ENCODE assay signal across 9 mouse cellular contexts in genomic region chr1:181445630-181446257, GRCm38 (mm10).
DNase-seq lines count a peak whose midpoint lies in the region; ATAC-seq and TF ChIP-seq lines count a peak whose summit lies in the region.
"Had no signal": no experiment of that assay in that cellular context is flagged by ENCODE, and none has a peak within 500 bp of the region (broad histone marks: within the 10 kb centered on the region; RNA-seq: fewer than 3 reads in every experiment).

No protein-coding gene starts in this region.

- H3K79me2 ChIP-seq in MEL (ENCODE audit: control insufficient read depth, insufficient read depth, low read length, poor library complexity) = no peaks in the 10 kb centered on the region

- H3K27me3 ChIP-seq in kidney, adult 2 months (replicated peaks; ENCODE audit: control insufficient read depth, insufficient read depth, low read length) = no peaks in the 10 kb centered on the region
- H3K27me3 ChIP-seq in kidney, embryonic 16.5 days (ENCODE audit: insufficient read depth, low read length) = no peaks in the 10 kb centered on the region
- peaks cover 0 to 1% of the 10 kb centered on the region in 2 experiments; a peak in 3 of 4 replicates for H3K27me3 ChIP-seq in MEL (ENCODE audit: control insufficient read depth in 1 of 2, insufficient read depth in 2 of 2, low read length in 2 of 2)
- H3K27me3 ChIP-seq in lung, embryonic 14.5 days (ENCODE audit: insufficient read depth, low read length) = no peaks in the 10 kb centered on the region
- H3K27me3 ChIP-seq: embryonic facial prominence, embryonic 12.5 days had no signal

- no peak for TF ChIP-seq POLR2A in kidney, adult 2 months (IDR thresholded peaks at IDR 0.05; ENCODE audit: low read depth, low read length)
- TF ChIP-seq POLR2A in MEL (IDR thresholded peaks at IDR 0.05; ENCODE audit: control insufficient read depth in 1 of 2, insufficient read depth in 1 of 2, low read depth in 1 of 2, low read length in 2 of 2, poor library complexity in 1 of 2) = no peak

- TF ChIP-seq CTCF in kidney, adult 2 months (conservative IDR thresholded peaks at IDR 0.05; ENCODE audit: insufficient read depth, insufficient read length, low read depth, low read length) = peak; percentile 46
- TF ChIP-seq CTCF in MEL (IDR thresholded peaks at IDR 0.05 in 2 of 3, conservative IDR thresholded peaks at IDR 0.05 in 1 of 3; ENCODE audit: control insufficient read depth in 1 of 3, insufficient read depth in 1 of 3, low read depth in 2 of 3, low read length in 3 of 3, poor library complexity in 1 of 3, severe bottlenecking in 1 of 3) = peak; percentile 53 to 66 (median 56)
- TF ChIP-seq CTCF in lung, embryonic 14.5 days (IDR thresholded peaks at IDR 0.05; ENCODE audit: low read depth) = peak; percentile 43

- H3K27ac ChIP-seq in kidney, adult 2 months (ENCODE audit: insufficient read depth, low read depth, low read length) = no peak overlapping the region
- H3K27ac ChIP-seq in kidney, embryonic 16.5 days (ENCODE audit: low read length) = no peak overlapping the region
- no peak overlapping the region for H3K27ac ChIP-seq in MEL (ENCODE audit: control insufficient read depth, low read depth, low read length)
- H3K27ac ChIP-seq in lung, embryonic 14.5 days (ENCODE audit: low read depth) = no peak overlapping the region
- H3K27ac ChIP-seq: embryonic facial prominence, embryonic 12.5 days had no signal

- H3K4me2 ChIP-seq in kidney, embryonic 16.5 days (replicated peaks; ENCODE audit: low read depth, low read length) = no peak overlapping the region
- H3K4me2 ChIP-seq in lung, embryonic 14.5 days = no peak overlapping the region
- H3K4me2 ChIP-seq: embryonic facial prominence, embryonic 12.5 days had no signal

- TF ChIP-seq EP300 in MEL (IDR thresholded peaks at IDR 0.05; ENCODE audit: low read depth in 1 of 2, low read length in 2 of 2) = no peak

- H3K9me3 ChIP-seq in kidney, embryonic 16.5 days (ENCODE audit: low read length) = no peaks in the 10 kb centered on the region
- H3K9me3 ChIP-seq in MEL (replicated peaks; ENCODE audit: insufficient read depth, low read length) = no peaks in the 10 kb centered on the region
- no peaks in the 10 kb centered on the region for H3K9me3 ChIP-seq in lung, embryonic 14.5 days (ENCODE audit: low read depth, low read length)
- H3K9me3 ChIP-seq: embryonic facial prominence, embryonic 12.5 days had no signal

- 50% methylated on average over 1 of the region's 1 CpGs for WGBS in kidney, adult 2 months
- 59% methylated on average over 1 of the region's 1 CpGs for WGBS in kidney, embryonic 16.5 days
- 23% methylated on average over 1 of the region's 1 CpGs for WGBS in lung, embryonic 14.5 days

- TF ChIP-seq RAD21 in MEL (IDR thresholded peaks at IDR 0.05; ENCODE audit: low read depth, low read length) = peak; percentile 4; the same call in 1 of the 2 replicates

- no peak for ATAC-seq in kidney, embryonic 16.5 days (ENCODE audit: low FRiP score, low TSS enrichment)
- ATAC-seq in cerebellum, adult (ENCODE audit: insufficient number of reproducible peaks, low FRiP score, low TSS enrichment) = peak; percentile 36; the same call in 1 of the 2 replicates
- no peak for ATAC-seq in lung, embryonic 14.5 days (ENCODE audit: insufficient read depth)
- no peak for ATAC-seq in activated CD4-positive, CD25-positive, alpha-beta regulatory T cell, adult 4 months

- DNase-seq in kidney, adult 2 months = peak; percentile 79
- peak; percentile 26 for DNase-seq in MEL (ENCODE audit: low read depth, low spot score)
- DNase-seq in heart, adult 9 months (ENCODE audit: low spot score in 2 of 2) = peak; percentile 2 to 21
- peak; percentile 39 for DNase-seq in lung, embryonic 14.5 days
- no peak for DNase-seq in urinary bladder, postnatal 25 days (ENCODE audit: low spot score)

- H3K9ac ChIP-seq in kidney, embryonic 16.5 days (replicated peaks; ENCODE audit: low read length) = no peak overlapping the region
- H3K9ac ChIP-seq in MEL (ENCODE audit: control insufficient read depth, low read depth, low read length, poor library complexity, severe bottlenecking) = no peak overlapping the region
- H3K9ac ChIP-seq in lung, embryonic 14.5 days = no peak overlapping the region
- H3K9ac ChIP-seq: embryonic facial prominence, embryonic 12.5 days had no signal

- H3K36me3 ChIP-seq in kidney, adult 2 months (ENCODE audit: control insufficient read depth, insufficient read depth, low read length) = no peaks in the 10 kb centered on the region
- no peaks in the 10 kb centered on the region for H3K36me3 ChIP-seq in kidney, embryonic 16.5 days (ENCODE audit: insufficient read depth, low read length)
- H3K36me3 ChIP-seq in MEL (ENCODE audit: control insufficient read depth in 1 of 2, insufficient read depth in 2 of 2, low read length in 2 of 2) = no peaks in the 10 kb centered on the region
- H3K36me3 ChIP-seq in lung, embryonic 14.5 days (ENCODE audit: insufficient read depth) = no peaks in the 10 kb centered on the region
- H3K36me3 ChIP-seq: embryonic facial prominence, embryonic 12.5 days had no signal

- H3K4me1 ChIP-seq in kidney, adult 2 months (ENCODE audit: control insufficient read depth, insufficient read depth, low read length) = no peaks in the 10 kb centered on the region
- 0 out of 2 replicates have a peak, but pooled peaks cover 9% of the 10 kb centered on the region for H3K4me1 ChIP-seq in kidney, embryonic 16.5 days (ENCODE audit: insufficient read depth, low read length)
- H3K4me1 ChIP-seq in MEL (ENCODE audit: control insufficient read depth in 1 of 2, insufficient read depth in 2 of 2, low read length in 2 of 2) = no peaks in the 10 kb centered on the region
- no peaks in the 10 kb centered on the region for H3K4me1 ChIP-seq in lung, embryonic 14.5 days (ENCODE audit: insufficient read depth)
- H3K4me1 ChIP-seq: embryonic facial prominence, embryonic 12.5 days had no signal

- H3K4me3 ChIP-seq in kidney, adult 2 months (ENCODE audit: insufficient read depth, low read depth, low read length) = no peak overlapping the region
- H3K4me3 ChIP-seq in kidney, embryonic 16.5 days (ENCODE audit: low read length) = no peak overlapping the region
- no peak overlapping the region for H3K4me3 ChIP-seq in MEL (ENCODE audit: control insufficient read depth in 1 of 2, insufficient read depth in 1 of 2, low read depth in 2 of 2, low read length in 2 of 2)
- no peak overlapping the region for H3K4me3 ChIP-seq in lung, embryonic 14.5 days (ENCODE audit: low read depth, low read length)
- H3K4me3 ChIP-seq: embryonic facial prominence, embryonic 12.5 days had no signal

TF ChIP-seq in MEL, 35 proteins besides CTCF, POLR2A, EP300 and RAD21:
- TF ChIP-seq MEF2A (IDR thresholded peaks at IDR 0.05; ENCODE audit: extremely low read depth, insufficient replicate concordance, low read depth, low read length, poor library complexity, severe bottlenecking) (no peak), SMC3 (IDR thresholded peaks at IDR 0.05; ENCODE audit: low read depth, low read length) (peak; percentile 27; the same call in 1 of the 2 replicates)
